Mouse (Mus musculus) lung, embryonic 15.5 days (tissue): ENCODE measurements around the gene Cep350. TPM values are rescaled to one million over a fixed set of nuclear protein-coding genes. Genes with fewer than 3 reads are reported as not detected.

ENCODE experiments used
- ATAC-seq: fragments of 200-750 bp; cut with Nextera tagmentation; 2 replicates; pipeline ENCODE4 v1.8.0; 2017; ENCODE audit warnings: moderate number of reproducible peaks, borderline replicate concordance; ENCODE audit not compliant: low FRiP score, low TSS enrichment; ENCODE audit errors: extremely low read depth
- H3K27ac ChIP-seq: fragments of 300-500 bp; sonication (generic); 2 replicates; pipeline ENCODE4 v1.5.1; 2015; ENCODE audit warnings: moderate library complexity, mild to moderate bottlenecking, inconsistent platforms
- H3K27me3 ChIP-seq: fragments of 300-500 bp; sonication (generic); 2 replicates; pipeline ENCODE4 v1.6.1; 2015; ENCODE audit warnings: inconsistent platforms
- H3K36me3 ChIP-seq: fragments of 300-500 bp; sonication (generic); 2 replicates; pipeline ENCODE4 v1.6.1; 2015; ENCODE audit warnings: inconsistent platforms
- H3K4me1 ChIP-seq: fragments of 300-500 bp; sonication (generic); 2 replicates; pipeline ENCODE4 v1.6.1; 2015; ENCODE audit warnings: inconsistent platforms
- H3K4me2 ChIP-seq: fragments of 300-500 bp; sonication (generic); 2 replicates; pipeline ENCODE4 v1.6.1; 2015; ENCODE audit warnings: inconsistent platforms, mild to moderate bottlenecking, moderate library complexity
- H3K4me3 ChIP-seq: fragments of 300-500 bp; sonication (generic); 2 replicates; pipeline ENCODE4 v1.5.1; 2015; ENCODE audit warnings: mild to moderate bottlenecking, inconsistent platforms
- H3K9ac ChIP-seq: fragments of 300-500 bp; sonication (generic); 2 replicates; pipeline ENCODE4 v1.6.1; 2015; ENCODE audit warnings: inconsistent platforms
- H3K9me3 ChIP-seq: fragments of 300-500 bp; sonication (generic); 2 replicates; pipeline ENCODE4 v1.6.1; 2016; ENCODE audit warnings: inconsistent platforms
- WGBS: fragments of 180-500 bp; shearing (Covaris S2); methylation state at CpG from one replicate; pipeline ENCODE4 v1.1.7; 2015; 5-methylcytosine and 5-hydroxymethylcytosine counted together
- polyA plus RNA-seq: library from polyadenylated mRNA; unstranded; fragments of >200 nt; fragmentation: Nextera tagmentation; extraction: Ambion mirVana; gene quantifications from 2 replicates; pipeline ENCODE4 v1.2.1, GENCODE M21; 2015

Cep350 gene
- polyA plus RNA-seq, result 10.6 and 10.8 TPM in 2 replicates

- Histone ChIP-seq H3K4me1 (peaks cover 10% of the 10 kb centered on the region), H3K27ac (peak within 1 kb of the TSS; percentile 95), H3K9me3 (no peaks in the 10 kb centered on the region), H3K27me3 (no peaks in the 10 kb centered on the region), H3K9ac (peak within 1 kb of the TSS; percentile 99), H3K36me3 (no peaks in the 10 kb centered on the region), H3K4me3 (peak within 1 kb of the TSS; percentile 94), H3K4me2 (peak within 1 kb of the TSS; percentile 77)
- peak; percentile 99 for ATAC-seq
- WGBS, result 0% methylated on average over 51 of the region's 57 CpGs
Measured at GRCm38 (mm10) chr1:155973068-155973718, at the start of gene Cep350. Cep350 (minus strand) TSS chr1:155973255.

DNA sequence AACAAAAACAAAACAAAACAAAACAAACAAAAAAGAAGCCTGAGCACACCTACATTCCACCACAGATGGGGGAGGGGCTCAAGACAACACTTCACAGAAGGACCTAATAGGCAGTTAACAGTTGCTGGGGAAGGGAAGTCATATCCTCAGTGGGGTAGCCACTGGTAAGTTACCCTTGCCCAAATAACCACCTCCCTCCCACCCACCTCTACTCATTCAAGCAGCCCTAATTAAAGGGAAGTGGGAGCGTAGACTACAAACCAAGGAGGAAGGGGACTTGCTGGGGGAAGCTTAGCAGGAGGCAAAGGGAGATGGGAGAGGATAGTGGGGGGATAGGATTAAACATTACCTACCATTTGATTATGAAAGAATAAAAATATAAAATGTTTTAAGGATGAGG is 47.3 kb upstream of the Cep350 start:
- Histone ChIP-seq H3K36me3 (peaks cover 43% of the 10 kb centered on the region), H3K9ac (no peak overlapping the region)

DNA sequence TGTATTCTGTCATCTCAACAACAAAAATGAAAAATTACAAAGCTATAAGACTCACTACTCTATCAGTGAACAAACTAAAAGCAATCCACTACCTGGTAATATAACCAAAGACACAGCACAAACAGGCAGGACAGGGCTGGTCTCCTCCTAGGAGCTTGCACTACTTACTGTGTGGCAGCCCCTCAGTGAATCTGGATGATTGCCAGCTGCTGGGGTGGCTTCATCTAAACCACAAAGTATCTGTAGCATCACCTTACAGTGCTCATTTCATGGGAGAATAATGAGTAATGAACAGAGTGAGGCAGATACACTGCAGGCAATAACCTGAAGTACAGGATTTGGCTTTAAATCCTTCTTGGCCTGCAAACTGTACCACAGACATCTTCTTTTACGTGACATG is 46.7 kb upstream of the Cep350 start:
- ATAC-seq, result no peak
- H3K9me3 ChIP-seq, result no peaks in the 10 kb centered on the region
- no peak overlapping the region for H3K27ac ChIP-seq
- WGBS, result 88% methylated on average over 1 of the region's 1 CpGs
- no peaks in the 10 kb centered on the region for H3K4me1 ChIP-seq
- H3K27me3 ChIP-seq, result no peaks in the 10 kb centered on the region
- H3K4me2 ChIP-seq, result no peak overlapping the region
- no peak overlapping the region for H3K4me3 ChIP-seq
- H3K36me3 ChIP-seq, result peaks cover 46% of the 10 kb centered on the region
- no peak overlapping the region for H3K9ac ChIP-seq

More for the DNA sequence above, 47.3 kb upstream of the Cep350 start:
- H3K4me1 ChIP-seq, result no peaks in the 10 kb centered on the region
- no peaks in the 10 kb centered on the region for H3K9me3 ChIP-seq
- ATAC-seq, result no peak
- H3K4me2 ChIP-seq, result no peak overlapping the region
- no peak overlapping the region for H3K4me3 ChIP-seq
- no peak overlapping the region for H3K27ac ChIP-seq
- H3K27me3 ChIP-seq, result no peaks in the 10 kb centered on the region
- WGBS, result 100% methylated on average over 1 of the region's 1 CpGs

GRCm38 (mm10) chr1:156009003-156009402 is 35.9 kb upstream of the Cep350 start:
- Histone ChIP-seq H3K4me2 (no peak overlapping the region), H3K9ac (no peak overlapping the region), H3K27me3 (no peaks in the 10 kb centered on the region), H3K27ac (no peak overlapping the region), H3K36me3 (peaks cover 46% of the 10 kb centered on the region), H3K4me3 (no peak overlapping the region), H3K4me1 (no peaks in the 10 kb centered on the region), H3K9me3 (no peaks in the 10 kb centered on the region)
- no peak for ATAC-seq
- 96% methylated on average over 1 of the region's 1 CpGs for WGBS

DNA sequence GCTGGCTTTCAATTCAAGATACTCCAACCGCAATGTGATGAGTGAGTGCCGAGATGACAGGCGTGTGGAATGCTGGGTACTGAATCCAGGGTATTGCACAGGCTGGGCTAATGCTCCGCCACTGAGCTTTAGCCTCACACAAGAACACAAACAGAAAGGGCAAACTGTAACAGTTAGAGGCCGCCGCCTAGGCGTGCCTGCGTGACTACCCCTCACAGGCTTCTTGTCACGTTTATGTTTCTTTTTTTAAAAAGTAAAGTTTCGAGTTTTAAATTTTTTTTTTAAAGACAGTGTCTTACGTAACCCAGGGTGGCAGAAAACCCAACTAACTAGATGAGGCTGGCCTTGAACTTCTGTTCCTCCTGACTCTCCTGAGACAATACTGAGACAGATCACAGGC is 32.9 kb upstream of the Cep350 start:
- H3K4me3 ChIP-seq, result no peak overlapping the region
- no peak overlapping the region for H3K4me2 ChIP-seq
- WGBS, result 87% methylated on average over 11 of the region's 11 CpGs
- H3K4me1 ChIP-seq, result no peaks in the 10 kb centered on the region
- H3K27ac ChIP-seq, result no peak overlapping the region
- H3K27me3 ChIP-seq, result no peaks in the 10 kb centered on the region
- H3K36me3 ChIP-seq, result peaks cover 33% of the 10 kb centered on the region
- H3K9me3 ChIP-seq, result no peaks in the 10 kb centered on the region
- no peak overlapping the region for H3K9ac ChIP-seq
- no peak for ATAC-seq

DNA sequence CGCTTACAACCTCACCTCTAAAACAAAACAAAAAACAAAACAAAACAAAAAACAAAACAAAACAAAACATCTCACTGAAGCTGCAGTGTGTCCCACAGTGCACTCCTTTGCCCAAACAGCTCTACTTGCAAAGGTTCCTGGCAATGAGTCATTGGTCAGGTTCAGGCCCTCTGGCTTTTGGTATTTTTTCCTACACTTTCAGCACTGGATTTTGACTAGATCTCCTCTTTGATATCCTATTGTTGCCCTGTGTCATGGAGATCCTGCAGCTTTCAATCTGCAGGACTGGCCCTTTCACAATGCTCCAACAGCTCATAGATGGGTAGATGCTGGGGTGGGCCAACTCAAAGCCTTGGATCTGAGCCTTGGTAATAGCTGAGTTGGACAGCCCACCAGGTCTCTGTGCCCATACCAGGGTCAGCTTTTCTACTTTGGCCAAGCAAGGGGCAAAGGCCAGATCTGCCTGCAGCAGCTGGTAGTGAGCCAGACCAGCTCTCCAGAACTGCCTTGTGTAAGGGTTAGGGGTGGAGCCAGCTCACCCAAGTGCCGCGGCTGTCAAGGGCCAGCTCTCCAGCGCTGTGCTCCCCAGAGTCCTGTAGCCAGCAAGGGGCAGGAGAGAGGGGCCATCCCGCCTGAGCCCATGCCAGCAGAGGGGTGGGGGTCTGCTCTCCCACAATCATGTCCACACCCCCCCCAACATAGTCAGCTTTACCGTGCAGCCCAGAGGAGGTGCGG is 30.3 kb upstream of the Cep350 start:
- Histone ChIP-seq H3K27ac (no peak overlapping the region), H3K4me2 (no peak overlapping the region), H3K9ac (no peak overlapping the region), H3K27me3 (no peaks in the 10 kb centered on the region), H3K9me3 (no peaks in the 10 kb centered on the region), H3K4me3 (no peak overlapping the region), H3K4me1 (no peaks in the 10 kb centered on the region), H3K36me3 (peaks cover 25% of the 10 kb centered on the region)
- peak; percentile 27; the same call in 1 of the 2 replicates for ATAC-seq
- WGBS, result 77% methylated on average over 7 of the region's 7 CpGs

- no peaks in the 10 kb centered on the region for H3K4me1 ChIP-seq
- peaks cover 19% of the 10 kb centered on the region for H3K36me3 ChIP-seq
- H3K9ac ChIP-seq, result no peak overlapping the region
- no peaks in the 10 kb centered on the region for H3K9me3 ChIP-seq
- 79% methylated on average over 8 of the region's 8 CpGs for WGBS
- H3K27ac ChIP-seq, result no peak overlapping the region
- no peak overlapping the region for H3K4me3 ChIP-seq
- ATAC-seq, result no peak
- H3K27me3 ChIP-seq, result no peaks in the 10 kb centered on the region
- H3K4me2 ChIP-seq, result no peak overlapping the region
Measured at GRCm38 (mm10) chr1:156002366-156002765, 29.3 kb upstream of the Cep350 start.

DNA sequence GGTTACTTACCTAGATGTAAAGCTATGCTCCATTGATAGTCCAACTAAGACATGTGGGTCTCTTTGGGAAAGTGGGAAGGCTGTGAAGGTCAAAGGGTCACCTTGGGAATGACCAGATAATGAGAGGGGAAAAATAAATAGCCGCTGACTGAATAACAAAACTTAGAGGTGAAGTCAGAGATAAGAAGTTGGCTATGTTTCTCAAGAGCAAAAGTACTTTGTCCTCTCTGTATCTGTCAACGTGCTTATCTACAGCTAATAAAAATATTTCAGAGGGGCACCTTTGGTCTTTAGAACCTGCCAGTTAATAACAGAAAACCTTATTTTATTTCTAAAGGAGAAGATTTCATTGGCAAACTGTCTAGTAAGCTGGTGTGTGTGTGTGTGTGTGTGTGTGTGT is 22.6 kb upstream of the Cep350 start:
- no peak for ATAC-seq
- H3K36me3 ChIP-seq, result no peaks in the 10 kb centered on the region
- H3K4me2 ChIP-seq, result no peak overlapping the region
- 15% methylated on average over 2 of the region's 2 CpGs for WGBS
- no peak overlapping the region for H3K9ac ChIP-seq
- H3K4me1 ChIP-seq, result no peaks in the 10 kb centered on the region
- H3K4me3 ChIP-seq, result no peak overlapping the region
- H3K27ac ChIP-seq, result no peak overlapping the region
- H3K27me3 ChIP-seq, result no peaks in the 10 kb centered on the region
- H3K9me3 ChIP-seq, result no peaks in the 10 kb centered on the region

- H3K4me1 ChIP-seq, result no peaks in the 10 kb centered on the region
- H3K4me3 ChIP-seq, result no peak overlapping the region
- no peaks in the 10 kb centered on the region for H3K9me3 ChIP-seq
- no peaks in the 10 kb centered on the region for H3K36me3 ChIP-seq
- no peak overlapping the region for H3K27ac ChIP-seq
- no peaks in the 10 kb centered on the region for H3K27me3 ChIP-seq
- ATAC-seq, result no peak
- H3K9ac ChIP-seq, result no peak overlapping the region
- 50% methylated on average over 2 of the region's 2 CpGs for WGBS
- no peak overlapping the region for H3K4me2 ChIP-seq
Measured at GRCm38 (mm10) chr1:155994524-155994923, 21.5 kb upstream of the Cep350 start.

GRCm38 (mm10) chr1:155990391-155990790 is 17.3 kb upstream of the Cep350 start:
- H3K36me3 ChIP-seq, result no peaks in the 10 kb centered on the region
- H3K9ac ChIP-seq, result no peak overlapping the region
- H3K4me3 ChIP-seq, result no peak overlapping the region
- no peak overlapping the region for H3K4me2 ChIP-seq
- ATAC-seq, result no peak
- no peaks in the 10 kb centered on the region for H3K4me1 ChIP-seq
- H3K9me3 ChIP-seq, result no peaks in the 10 kb centered on the region
- 30% methylated on average over 11 of the region's 11 CpGs for whole genome bisulfite sequencing
- H3K27me3 ChIP-seq, result no peaks in the 10 kb centered on the region
- H3K27ac ChIP-seq, result no peak overlapping the region

GRCm38 (mm10) chr1:155989387-155989786 is 16.3 kb upstream of the Cep350 start:
- Histone ChIP-seq H3K27ac (no peak overlapping the region), H3K4me3 (no peak overlapping the region), H3K4me1 (no peaks in the 10 kb centered on the region), H3K36me3 (no peaks in the 10 kb centered on the region), H3K9ac (no peak overlapping the region), H3K27me3 (no peaks in the 10 kb centered on the region), H3K4me2 (no peak overlapping the region), H3K9me3 (no peaks in the 10 kb centered on the region)
- ATAC-seq, result no peak
- WGBS, result 14% methylated on average over 2 of the region's 2 CpGs

DNA sequence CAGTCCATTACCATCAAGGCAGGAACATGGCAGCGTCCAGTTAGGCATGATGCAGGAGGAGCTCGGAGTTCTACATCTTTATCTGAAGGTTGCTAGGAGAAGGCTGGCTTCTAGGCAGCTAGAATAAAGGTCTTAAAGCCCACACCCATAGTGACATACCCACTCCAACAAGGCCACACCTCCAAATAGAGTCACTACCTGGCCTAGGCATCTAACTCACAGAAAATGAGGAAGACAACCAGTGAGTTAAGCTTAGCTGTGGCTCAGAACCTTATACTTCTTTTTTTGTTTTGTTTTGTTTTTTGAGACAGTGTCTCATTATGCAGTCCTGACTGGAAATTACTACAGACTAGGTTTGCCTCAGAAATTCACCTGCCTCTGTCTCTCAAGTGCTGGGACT is 14.6 kb upstream of the Cep350 start:
- H3K27ac ChIP-seq, result no peak overlapping the region
- no peaks in the 10 kb centered on the region for H3K36me3 ChIP-seq
- no peaks in the 10 kb centered on the region for H3K4me1 ChIP-seq
- ATAC-seq, result no peak
- no peak overlapping the region for H3K4me2 ChIP-seq
- no peak overlapping the region for H3K4me3 ChIP-seq
- H3K9ac ChIP-seq, result no peak overlapping the region
- H3K9me3 ChIP-seq, result no peaks in the 10 kb centered on the region
- no peaks in the 10 kb centered on the region for H3K27me3 ChIP-seq
- 73% methylated on average over 2 of the region's 2 CpGs for WGBS
